Mouse (Mus musculus) embryonic facial prominence, embryonic 12.5 days (tissue): ENCODE measurements around the gene Ppp1r15b. TPM values are rescaled to one million over a fixed set of nuclear protein-coding genes. Genes with fewer than 3 reads are reported as not detected.

Experiments used
- ATAC-seq: fragments of 200-750 bp; cut with Nextera tagmentation; 2 replicates; pipeline ENCODE4 v1.8.0; 2017; ENCODE audit not compliant: insufficient number of reproducible peaks, insufficient read depth, low FRiP score, low TSS enrichment
- H3K27ac ChIP-seq: fragments of 300-500 bp; sonication (generic); 2 replicates; pipeline ENCODE4 v1.5.1; 2016; ENCODE audit warnings: mild to moderate bottlenecking
- H3K27me3 ChIP-seq: fragments of 300-500 bp; sonication (generic); 2 replicates; pipeline ENCODE4 v1.6.1; 2016; ENCODE audit warnings: mild to moderate bottlenecking, moderate library complexity
- H3K36me3 ChIP-seq: fragments of 300-500 bp; sonication (generic); 2 replicates; pipeline ENCODE4 v1.6.1; 2016; ENCODE audit warnings: mild to moderate bottlenecking
- H3K4me1 ChIP-seq: fragments of 300-500 bp; sonication (generic); 2 replicates; pipeline ENCODE4 v1.6.1; 2016
- H3K4me2 ChIP-seq: fragments of 300-500 bp; sonication (generic); replicated peaks from 2 replicates; pipeline ENCODE4 v1.6.1; 2016; ENCODE audit warnings: mild to moderate bottlenecking, moderate library complexity
- H3K4me3 ChIP-seq: fragments of 300-500 bp; sonication (generic); 2 replicates; pipeline ENCODE4 v1.5.1; 2016; ENCODE audit warnings: mild to moderate bottlenecking
- H3K9ac ChIP-seq: fragments of 300-500 bp; sonication (generic); 2 replicates; pipeline ENCODE4 v1.6.1; 2016; ENCODE audit warnings: mild to moderate bottlenecking, moderate library complexity
- H3K9me3 ChIP-seq: fragments of 300-500 bp; sonication (generic); 2 replicates; pipeline ENCODE4 v1.6.1; 2016; ENCODE audit warnings: mild to moderate bottlenecking, moderate library complexity
- WGBS: fragments of 180-500 bp; shearing (Covaris S2); methylation state at CpG from one replicate; pipeline ENCODE4 v1.1.7; 2016; 5-methylcytosine and 5-hydroxymethylcytosine counted together
- polyA plus RNA-seq: library from polyadenylated mRNA; unstranded; fragments of >200 nt; fragmentation: Nextera tagmentation; extraction: Ambion mirVana; gene quantifications from 2 replicates; pipeline ENCODE4 v1.2.1, GENCODE M21; 2016

Ppp1r15b gene
- polyA plus RNA-seq, 1 experiment from 2014 or later: 45.0 TPM

DNA sequence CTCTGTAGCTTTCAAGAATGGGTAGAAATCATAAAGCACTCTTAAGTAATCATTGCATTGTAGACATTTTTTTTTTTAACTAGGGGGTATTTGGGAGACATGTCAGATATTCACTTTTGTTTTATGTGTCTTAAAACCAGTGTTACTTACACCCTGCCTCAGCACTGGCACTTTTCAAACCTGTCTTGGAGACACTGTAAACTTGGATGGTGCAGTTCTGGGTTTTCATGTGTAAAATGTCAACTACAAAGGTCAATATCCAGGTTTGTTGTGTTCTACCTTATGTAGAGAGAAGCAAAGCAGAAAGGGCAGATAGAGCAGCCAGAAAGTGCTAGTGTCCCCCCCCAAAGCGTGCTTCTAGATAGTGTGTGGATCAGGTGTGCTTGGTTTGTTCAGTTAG is 7.5 kb downstream of the Ppp1r15b start:
- no peak overlapping the region for H3K4me3 ChIP-seq
- H3K4me1 ChIP-seq: peaks cover 24% of the 10 kb centered on the region
- H3K9me3 ChIP-seq: no peaks in the 10 kb centered on the region
- no peaks in the 10 kb centered on the region for H3K27me3 ChIP-seq
- no peak overlapping the region for H3K9ac ChIP-seq
- ATAC-seq: no peak
- peaks cover 55% of the 10 kb centered on the region for H3K36me3 ChIP-seq
- no peak overlapping the region for H3K27ac ChIP-seq
- no peak overlapping the region for H3K4me2 ChIP-seq
- WGBS: 97% methylated on average over 1 of the region's 1 CpGs

DNA sequence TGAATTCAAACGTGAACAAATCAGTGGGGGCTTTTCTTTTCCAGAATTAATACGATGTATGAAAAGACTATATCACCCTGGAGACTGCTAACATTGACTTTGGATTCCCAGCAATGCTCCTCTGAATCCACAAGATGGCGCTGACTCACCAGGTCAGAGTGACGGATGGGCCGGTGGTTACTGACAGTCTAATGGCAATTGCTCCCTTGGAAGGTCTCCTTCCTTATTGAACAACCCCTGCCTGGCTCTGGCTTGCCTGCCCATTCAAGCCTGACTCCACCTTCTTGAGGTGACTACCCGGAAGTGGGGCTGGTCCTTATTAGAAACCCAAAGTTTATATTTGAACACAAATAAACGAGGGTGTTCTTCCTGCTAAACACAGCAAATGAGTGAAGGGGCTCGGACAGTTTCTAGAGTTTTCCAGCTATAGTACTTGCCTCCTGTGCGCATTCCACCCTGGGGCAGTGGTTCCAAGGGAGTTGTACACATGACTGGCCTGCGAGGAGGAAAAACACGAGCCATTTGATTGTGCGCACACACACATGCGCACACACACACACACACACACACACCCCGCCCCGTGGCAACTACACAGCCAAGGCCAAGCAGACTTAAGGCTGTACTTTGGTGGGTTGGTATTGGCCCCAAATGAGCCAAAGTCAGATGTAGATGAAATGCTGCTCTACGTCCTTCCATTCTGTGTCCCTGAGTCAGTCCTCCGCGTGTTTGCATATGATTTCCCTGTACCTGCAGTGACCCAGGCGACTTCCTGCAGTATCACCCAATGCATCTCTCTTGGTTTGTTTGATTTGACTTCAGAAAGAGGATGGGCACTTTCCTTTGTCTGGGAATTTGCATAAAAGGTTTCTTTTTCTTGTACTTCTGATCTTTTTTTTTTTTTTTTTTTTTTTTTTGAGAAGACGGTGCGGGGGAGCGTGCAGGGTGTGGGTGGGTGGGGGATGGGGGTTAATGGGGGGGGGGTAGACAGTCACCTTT is 15.4 kb downstream of the Ppp1r15b start:
- Histone ChIP-seq H3K27ac (no peak overlapping the region), H3K4me3 (no peak overlapping the region), H3K36me3 (peaks cover 6% of the 10 kb centered on the region), H3K9me3 (peaks cover 6% of the 10 kb centered on the region; the same call in 1 of the 2 replicates), H3K27me3 (no peaks in the 10 kb centered on the region), H3K4me1 (no peaks in the 10 kb centered on the region), H3K9ac (no peak overlapping the region), H3K4me2 (no peak overlapping the region)
- 61% methylated on average over 22 of the region's 22 CpGs for WGBS
- ATAC-seq: no peak

DNA sequence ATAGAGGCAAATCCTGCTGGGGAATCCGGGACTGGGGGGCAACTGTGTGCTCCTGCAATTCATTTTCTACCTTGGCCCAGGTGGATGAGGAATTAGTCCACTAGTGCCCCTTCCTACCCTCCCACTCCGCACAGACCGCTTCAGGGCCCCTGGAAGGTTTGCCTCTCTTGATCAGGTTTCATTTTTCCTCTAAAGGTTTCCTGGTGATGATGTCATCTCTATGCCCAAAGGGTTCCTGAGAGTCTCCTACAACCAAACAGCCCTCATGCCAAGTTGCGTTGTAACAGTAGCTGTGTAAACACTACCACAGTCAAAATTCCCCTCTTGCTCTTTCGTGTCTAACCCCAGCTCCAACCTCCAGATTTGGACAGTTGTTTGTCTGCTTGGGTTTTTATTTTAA is 16.4 kb downstream of the Ppp1r15b start:
- 76% methylated on average over 5 of the region's 5 CpGs for WGBS

DNA sequence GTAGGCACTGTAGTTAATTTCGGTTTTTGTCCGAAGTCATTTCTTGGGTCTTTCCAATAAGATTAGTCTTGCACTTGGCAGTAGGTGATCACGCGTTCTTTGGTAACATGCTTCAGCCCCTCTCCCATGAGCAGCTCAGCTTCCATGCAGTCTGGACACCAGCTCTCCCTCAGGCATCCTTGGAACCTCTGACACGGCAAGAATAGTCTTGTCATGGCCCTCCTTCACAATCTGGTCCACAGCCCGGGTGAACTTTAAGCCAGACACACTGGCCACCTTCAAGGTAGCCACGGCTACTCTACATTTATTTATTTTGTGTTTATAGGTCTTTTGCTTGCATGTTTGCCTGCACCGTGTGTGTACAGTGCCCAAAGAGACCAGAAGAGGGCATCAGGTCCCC is 17.2 kb downstream of the Ppp1r15b start:
- no peak overlapping the region for H3K4me2 ChIP-seq
- H3K27ac ChIP-seq: no peak overlapping the region
- 91% methylated on average over 8 of the region's 8 CpGs for WGBS
- H3K4me3 ChIP-seq: no peak overlapping the region
- peaks cover 6% of the 10 kb centered on the region; the same call in 1 of the 2 replicates for H3K9me3 ChIP-seq
- H3K36me3 ChIP-seq: no peaks in the 10 kb centered on the region
- ATAC-seq: no peak
- no peaks in the 10 kb centered on the region for H3K4me1 ChIP-seq
- H3K9ac ChIP-seq: no peak overlapping the region
- H3K27me3 ChIP-seq: no peaks in the 10 kb centered on the region

More for the DNA sequence above, 16.4 kb downstream of the Ppp1r15b start:
- no peak for ATAC-seq
- Histone ChIP-seq H3K9me3 (peaks cover 6% of the 10 kb centered on the region; the same call in 1 of the 2 replicates), H3K36me3 (no peaks in the 10 kb centered on the region), H3K9ac (no peak overlapping the region), H3K4me1 (no peaks in the 10 kb centered on the region), H3K4me2 (no peak overlapping the region), H3K27ac (no peak overlapping the region), H3K4me3 (no peak overlapping the region), H3K27me3 (no peaks in the 10 kb centered on the region)

DNA sequence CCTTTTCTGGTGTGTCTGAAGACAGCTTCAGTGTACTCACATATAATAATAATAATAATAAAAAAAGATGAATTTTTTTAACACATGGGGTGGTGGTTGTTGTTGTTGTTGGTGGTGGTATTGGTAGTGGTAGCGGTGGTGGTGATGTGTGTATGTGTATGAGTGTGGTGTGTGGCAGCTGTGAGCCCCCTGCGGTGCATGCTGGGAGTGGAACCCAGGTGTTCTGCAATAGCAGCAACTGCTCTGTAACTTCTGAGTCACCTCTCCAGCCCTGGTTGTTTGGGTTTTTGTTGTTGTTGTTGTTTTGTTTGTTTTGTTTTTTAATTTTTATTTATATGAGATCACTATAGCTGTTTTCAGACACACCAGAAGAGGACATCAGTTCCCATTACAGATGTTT is 19.6 kb downstream of the Ppp1r15b start:
- Histone ChIP-seq H3K4me3 (no peak overlapping the region), H3K9me3 (peaks cover 6% of the 10 kb centered on the region; the same call in 1 of the 2 replicates), H3K9ac (no peak overlapping the region), H3K4me1 (no peaks in the 10 kb centered on the region), H3K4me2 (no peak overlapping the region), H3K36me3 (no peaks in the 10 kb centered on the region), H3K27me3 (no peaks in the 10 kb centered on the region), H3K27ac (no peak overlapping the region)
- ATAC-seq: no peak
- 93% methylated on average over 2 of the region's 2 CpGs for WGBS

DNA sequence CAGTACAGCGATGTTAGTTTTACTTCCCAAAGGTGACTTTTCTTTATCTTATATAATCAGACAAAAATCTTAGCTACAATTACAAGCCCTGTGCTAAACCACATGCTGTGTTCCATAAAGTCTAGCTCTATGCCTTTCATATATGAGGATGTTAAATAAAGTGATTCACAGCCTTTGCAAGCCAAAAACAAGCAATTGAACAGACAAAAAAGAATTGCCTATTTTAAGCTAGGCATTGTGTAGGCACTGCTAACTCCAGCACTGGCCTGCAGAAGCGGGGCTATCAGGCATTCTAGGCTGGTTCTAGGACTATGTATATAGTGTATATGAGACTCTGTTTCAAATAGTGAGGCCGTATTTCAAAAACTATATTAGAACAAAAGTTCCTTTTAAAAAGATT is 21.3 kb downstream of the Ppp1r15b start:
- no peaks in the 10 kb centered on the region for H3K4me1 ChIP-seq
- 0 out of 2 replicates have a peak, but pooled peaks cover 2% of the 10 kb centered on the region for H3K27me3 ChIP-seq
- no peak overlapping the region for H3K9ac ChIP-seq
- H3K36me3 ChIP-seq: no peaks in the 10 kb centered on the region
- no peak for ATAC-seq
- no peak overlapping the region for H3K4me2 ChIP-seq
- no peak overlapping the region for H3K27ac ChIP-seq
- H3K4me3 ChIP-seq: no peak overlapping the region
- H3K9me3 ChIP-seq: peaks cover 6% of the 10 kb centered on the region; the same call in 1 of the 2 replicates
- WGBS: 93% methylated on average over 3 of the region's 3 CpGs

DNA sequence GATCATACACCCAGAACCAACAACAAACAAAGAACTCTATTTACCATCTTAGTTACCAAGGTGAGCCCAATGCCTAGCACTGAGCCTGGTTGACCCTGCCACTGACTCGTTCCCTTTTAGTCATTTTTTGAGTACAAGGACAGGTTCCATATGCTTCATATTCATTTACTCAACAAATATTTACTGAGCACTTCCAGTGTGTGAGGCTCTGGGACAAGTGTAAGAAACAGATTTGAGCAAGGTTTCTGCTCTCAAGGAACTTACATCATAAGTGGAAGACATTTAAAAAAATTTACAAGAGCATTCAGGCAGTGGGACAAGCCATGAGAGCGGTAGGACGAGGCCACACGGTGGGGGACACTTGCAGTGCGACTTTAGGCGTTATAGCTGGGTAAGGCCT is 24.3 kb downstream of the Ppp1r15b start:
- no peaks in the 10 kb centered on the region for H3K4me1 ChIP-seq
- WGBS: 82% methylated on average over 6 of the region's 6 CpGs
- H3K4me3 ChIP-seq: no peak overlapping the region
- no peaks in the 10 kb centered on the region for H3K9me3 ChIP-seq
- no peak for ATAC-seq
- H3K36me3 ChIP-seq: no peaks in the 10 kb centered on the region
- H3K27me3 ChIP-seq: peaks cover 9% of the 10 kb centered on the region; the same call in 1 of the 2 replicates
- no peak overlapping the region for H3K27ac ChIP-seq
- H3K4me2 ChIP-seq: no peak overlapping the region
- H3K9ac ChIP-seq: no peak overlapping the region

DNA sequence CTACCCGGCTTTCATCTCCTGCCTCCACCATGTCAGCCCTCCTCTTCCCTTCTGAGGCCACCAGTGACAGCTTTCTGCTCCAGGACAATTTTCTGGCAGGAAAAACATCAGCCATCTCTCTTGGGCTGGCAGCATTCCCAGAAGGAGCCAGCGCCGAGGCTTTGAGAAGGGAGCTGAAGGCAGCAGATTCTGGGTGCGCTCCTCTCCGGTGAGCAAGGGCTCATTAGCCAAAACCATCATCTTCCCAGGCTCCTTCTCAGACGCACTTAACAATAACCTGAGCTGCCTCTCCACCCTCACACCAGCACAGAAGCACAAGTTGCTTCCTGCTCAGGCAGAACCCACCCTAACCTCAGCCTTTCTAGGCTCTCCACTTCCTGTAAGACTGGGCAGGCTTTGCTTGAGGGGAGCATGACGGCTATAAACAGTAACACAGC is 28.2 kb downstream of the Ppp1r15b start:
- H3K9ac ChIP-seq: no peak overlapping the region
- no peaks in the 10 kb centered on the region for H3K9me3 ChIP-seq
- H3K4me2 ChIP-seq: no peak overlapping the region

DNA sequence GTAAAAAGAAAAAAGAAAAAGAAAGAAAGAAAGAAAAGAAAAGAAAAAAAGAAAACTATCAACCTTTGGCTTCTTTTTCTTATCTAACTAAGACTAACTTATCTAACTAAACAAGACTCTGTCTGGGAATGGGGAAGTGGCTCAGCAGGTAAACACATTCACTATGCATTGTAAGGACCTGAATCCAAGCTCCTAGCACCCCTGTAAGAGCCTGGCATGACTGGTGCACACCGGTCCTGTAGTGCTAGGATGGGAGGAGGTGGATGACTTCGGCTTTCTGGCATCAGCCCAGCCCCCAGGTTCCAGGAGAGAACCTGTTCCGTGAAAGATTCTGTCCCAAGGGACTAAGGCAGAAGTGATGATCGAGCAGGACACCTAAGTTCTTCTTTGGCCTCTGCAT is 30.6 kb downstream of the Ppp1r15b start:
- Histone ChIP-seq H3K27ac (no peak overlapping the region), H3K9ac (no peak overlapping the region), H3K36me3 (no peaks in the 10 kb centered on the region), H3K9me3 (no peaks in the 10 kb centered on the region), H3K4me2 (no peak overlapping the region), H3K27me3 (peaks cover 57% of the 10 kb centered on the region), H3K4me1 (peaks cover 8% of the 10 kb centered on the region; the same call in 1 of the 2 replicates), H3K4me3 (no peak overlapping the region)
- no peak for ATAC-seq
- 59% methylated on average over 4 of the region's 4 CpGs for WGBS

More for the DNA sequence above, 28.2 kb downstream of the Ppp1r15b start:
- Histone ChIP-seq H3K4me3 (no peak overlapping the region), H3K27me3 (peaks cover 40% of the 10 kb centered on the region), H3K36me3 (no peaks in the 10 kb centered on the region), H3K27ac (no peak overlapping the region), H3K4me1 (peaks cover under 1% of the 10 kb centered on the region; the same call in 1 of the 2 replicates)
- WGBS: 49% methylated on average over 7 of the region's 7 CpGs
- ATAC-seq: no peak

DNA sequence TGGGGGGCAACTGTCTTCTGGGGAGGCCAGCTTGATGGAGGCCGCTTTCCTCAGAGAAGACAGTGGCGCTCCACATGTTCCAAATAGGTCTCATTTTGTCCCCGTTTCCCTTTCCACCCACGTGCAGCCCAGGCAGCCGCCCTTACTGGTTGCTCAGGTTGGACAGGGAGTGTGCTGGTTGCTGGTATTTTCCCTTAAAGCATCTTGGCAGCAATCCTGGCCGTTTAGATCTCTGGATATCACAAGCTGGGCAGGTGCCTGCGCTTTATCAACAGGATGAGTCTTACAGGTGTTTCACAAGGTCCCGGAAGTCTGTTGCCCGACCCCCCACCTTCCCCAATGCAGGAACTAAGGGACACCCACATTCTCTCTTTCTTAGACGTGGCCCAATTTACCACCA is 31.1 kb downstream of the Ppp1r15b start:
- Histone ChIP-seq H3K4me3 (no peak overlapping the region), H3K27me3 (peaks cover 61% of the 10 kb centered on the region), H3K4me2 (no peak overlapping the region), H3K9ac (no peak overlapping the region), H3K36me3 (no peaks in the 10 kb centered on the region), H3K27ac (no peak overlapping the region), H3K9me3 (no peaks in the 10 kb centered on the region), H3K4me1 (peaks cover 8% of the 10 kb centered on the region; the same call in 1 of the 2 replicates)
- no peak for ATAC-seq
- WGBS: 64% methylated on average over 10 of the region's 10 CpGs

DNA sequence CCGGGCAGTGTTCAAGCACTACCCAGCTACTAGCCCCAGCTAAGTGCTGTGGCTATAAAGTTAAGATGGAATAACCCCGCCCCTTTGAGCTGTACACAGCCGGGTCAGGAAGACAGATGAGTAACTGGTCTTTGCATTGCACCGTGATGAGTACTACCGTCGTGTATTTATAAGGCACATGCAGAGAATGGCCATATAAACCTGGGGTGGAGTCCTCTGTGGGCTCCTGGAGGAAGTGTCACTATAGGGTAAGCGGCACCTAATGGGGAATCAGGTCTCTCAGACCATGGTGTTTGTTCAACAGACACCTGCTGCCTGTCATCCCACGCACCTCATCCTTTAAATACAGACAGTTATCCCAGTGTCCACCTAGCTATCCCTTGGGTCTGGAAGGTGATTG is 32.0 kb downstream of the Ppp1r15b start:
- Histone ChIP-seq H3K27ac (no peak overlapping the region), H3K4me3 (no peak overlapping the region), H3K4me1 (peaks cover 8% of the 10 kb centered on the region; the same call in 1 of the 2 replicates), H3K27me3 (peaks cover 67% of the 10 kb centered on the region), H3K9me3 (no peaks in the 10 kb centered on the region), H3K36me3 (no peaks in the 10 kb centered on the region), H3K4me2 (no peak overlapping the region), H3K9ac (no peak overlapping the region)
- 58% methylated on average over 8 of the region's 8 CpGs for WGBS
- ATAC-seq: no peak
